Mouse (Mus musculus) forebrain, embryonic 12.5 days (tissue): Measurements from ENCODE around the gene Dync1i2. TPM values are rescaled to one million over a fixed set of nuclear protein-coding genes. Genes with fewer than 3 reads are reported as not detected.
A peak's percentile ranks its signal among the peaks of the same experiment; 100 is the strongest.

ENCODE experiments used
- ATAC-seq: fragments of 200-750 bp; cut with Nextera tagmentation; 2 replicates; pipeline ENCODE4 v1.8.0; 2017; ENCODE audit warnings: moderate TSS enrichment; ENCODE audit not compliant: low FRiP score
- H3K27ac ChIP-seq: fragments of 300-500 bp; sonication (generic); 2 replicates; pipeline ENCODE4 v1.5.1; 2016; ENCODE audit warnings: mild to moderate bottlenecking
- H3K27me3 ChIP-seq: fragments of 300-500 bp; sonication (generic); 2 replicates; pipeline ENCODE4 v1.6.1; 2016; ENCODE audit warnings: mild to moderate bottlenecking
- H3K36me3 ChIP-seq: fragments of 300-500 bp; sonication (generic); replicated peaks from 2 replicates; pipeline ENCODE4 v1.6.1; 2016; ENCODE audit warnings: mild to moderate bottlenecking
- H3K4me1 ChIP-seq: fragments of 300-500 bp; sonication (generic); 2 replicates; pipeline ENCODE4 v1.6.1; 2016
- H3K4me2 ChIP-seq: fragments of 300-500 bp; sonication (generic); 2 replicates; pipeline ENCODE4 v1.6.1; 2016; ENCODE audit warnings: mild to moderate bottlenecking, moderate library complexity
- H3K4me3 ChIP-seq: fragments of 300-500 bp; sonication (generic); replicated peaks from 2 replicates; pipeline ENCODE4 v1.5.1; 2016; ENCODE audit warnings: mild to moderate bottlenecking
- H3K9ac ChIP-seq: fragments of 300-500 bp; sonication (generic); 2 replicates; pipeline ENCODE4 v1.6.1; 2016; ENCODE audit warnings: mild to moderate bottlenecking
- H3K9me3 ChIP-seq: fragments of 300-500 bp; sonication (generic); 2 replicates; pipeline ENCODE4 v1.6.1; 2016
- WGBS: fragments of 180-500 bp; shearing (Covaris S2); methylation state at CpG from one replicate; pipeline ENCODE4 v1.1.7; 2016; 5-methylcytosine and 5-hydroxymethylcytosine counted together
- polyA plus RNA-seq: library from polyadenylated mRNA; unstranded; fragments of >200 nt; fragmentation: Nextera tagmentation; extraction: Ambion mirVana; gene quantifications from 2 replicates; pipeline ENCODE4 v1.2.1, GENCODE M21; 2016

Gene Dync1i2
- polyA plus RNA-seq, 1 experiment from 2014 or later: 171 TPM

GRCm38 (mm10) chr2:71309726-71310125 is 98.2 kb downstream of the Dync1i2 start:
- H3K4me1 ChIP-seq: peaks cover 13% of the 10 kb centered on the region; the same call in 1 of the 2 replicates
- H3K4me3 ChIP-seq: no peak overlapping the region
- no peak overlapping the region for H3K9ac ChIP-seq
- H3K27ac ChIP-seq: peak overlapping the region; percentile 61
- H3K9me3 ChIP-seq: no peaks in the 10 kb centered on the region
- H3K4me2 ChIP-seq: no peak overlapping the region
- no peak for ATAC-seq
- 32% methylated on average over 2 of the region's 2 CpGs for WGBS
- peaks cover 37% of the 10 kb centered on the region for H3K36me3 ChIP-seq
- H3K27me3 ChIP-seq: no peaks in the 10 kb centered on the region

GRCm38 (mm10) chr2:71312067-71312466 is 100.6 kb downstream of the Dync1i2 start:
- WGBS: 67% methylated on average over 10 of the region's 10 CpGs
- H3K36me3 ChIP-seq: peaks cover 35% of the 10 kb centered on the region
- no peaks in the 10 kb centered on the region for H3K27me3 ChIP-seq
- ATAC-seq: no peak
- H3K4me3 ChIP-seq: no peak overlapping the region
- H3K9me3 ChIP-seq: no peaks in the 10 kb centered on the region
- H3K9ac ChIP-seq: no peak overlapping the region
- H3K4me2 ChIP-seq: no peak overlapping the region
- 0 out of 2 replicates have a peak overlapping the region, but pooled peaks have one; percentile 19 for H3K27ac ChIP-seq
- peaks cover 5% of the 10 kb centered on the region; the same call in 1 of the 2 replicates for H3K4me1 ChIP-seq

Other genes with a start within 250 kb of the Dync1i2 start
- gene Dcaf17, start 156.4 kb upstream of the Dync1i2 start, polyA plus RNA-seq: 40.0 and 41.0 TPM in 2 replicates
- 18.1 and 19.5 TPM in 2 replicates for gene Mettl8, start 156.1 kb upstream of the Dync1i2 start, polyA plus RNA-seq
- 0.38 and 0.41 TPM in 2 replicates for gene Cybrd1, start 93.8 kb upstream of the Dync1i2 start, polyA plus RNA-seq
- gene Slc25a12, start 156.0 kb downstream of the Dync1i2 start, polyA plus RNA-seq: 53.8 and 61.2 TPM in 2 replicates
- gene Hat1, start 177.3 kb downstream of the Dync1i2 start, polyA plus RNA-seq: 176 and 178 TPM in 2 replicates
- gene Metap1d, start 241.6 kb downstream of the Dync1i2 start, polyA plus RNA-seq: 41.2 and 42.9 TPM in 2 replicates